Mouse (Mus musculus): Measurements from ENCODE around the gene Cep63. TPM values are rescaled to one million over a fixed set of nuclear protein-coding genes. Genes with fewer than 3 reads are reported as not detected.

Gene Cep63
- polyA plus RNA-seq, 1 experiment from 2014 or later = 53.1 TPM

DNA sequence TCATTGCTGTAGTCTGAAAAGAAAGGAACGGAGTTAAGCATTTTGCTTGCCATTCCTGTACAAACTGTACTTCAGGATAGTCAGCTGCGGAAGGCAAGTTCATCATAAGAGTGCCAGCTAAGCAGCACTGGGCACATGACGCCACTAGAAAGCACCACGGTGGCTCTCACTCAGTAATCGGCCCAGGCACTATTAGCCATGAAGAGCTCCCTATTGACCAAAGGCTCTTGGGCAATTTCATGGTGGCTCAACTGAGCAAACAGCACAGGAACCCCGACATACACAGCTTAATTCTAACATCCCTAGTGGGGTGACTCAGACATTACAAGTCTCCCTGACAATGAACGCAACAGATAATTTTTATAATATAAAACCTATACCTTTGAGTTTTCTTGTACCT lies 2.8 kb downstream of the Cep63 start:
- Histone ChIP-seq H3K4me3 (ENCODE audit: low read depth, low read length) (no peak overlapping the region), H3K9me3 (ENCODE audit: control insufficient read depth, low read length) (no peaks in the 10 kb centered on the region), H3K27me3 (ENCODE audit: control insufficient read depth, insufficient read depth, low read length) (no peaks in the 10 kb centered on the region), H3K4me2 (no peak overlapping the region), H3K36me3 (ENCODE audit: control insufficient read depth, insufficient read depth, low read length) (no peaks in the 10 kb centered on the region), H3K4me1 (ENCODE audit: control insufficient read depth, insufficient read depth, low read length) (peaks cover 11% of the 10 kb centered on the region; the same call in 1 of the 2 replicates), H3K27ac (ENCODE audit: low read depth, low read length) (no peak overlapping the region), H3K9ac (ENCODE audit: low read length) (no peak overlapping the region)
- 88% methylated on average over 7 of the region's 7 CpGs for WGBS
- ATAC-seq (ENCODE audit: low FRiP score) (no peak), DNase-seq (ENCODE audit: low spot score, missing footprints) (no peak)

- H3K4me3 ChIP-seq (ENCODE audit: low read depth, low read length) = no peak overlapping the region
- DNase-seq (ENCODE audit: low spot score, missing footprints) = no peak
- 91% methylated on average over 6 of the region's 6 CpGs for WGBS
These were observed 3.5 kb downstream of the Cep63 start for GRCm38 (mm10) chr9:102622876-102623275.

GRCm38 (mm10) chr9:102622192-102622857 lies 4.0 kb downstream of the Cep63 start:
- H3K4me1 ChIP-seq (ENCODE audit: control insufficient read depth, insufficient read depth, low read length) = peaks cover 8% of the 10 kb centered on the region; the same call in 1 of the 2 replicates
- no peak overlapping the region for H3K9ac ChIP-seq (ENCODE audit: low read length)
- DNase-seq (ENCODE audit: low spot score, missing footprints) (peak; percentile 95), ATAC-seq (ENCODE audit: low FRiP score) (no peak)
- no peak overlapping the region for H3K27ac ChIP-seq (ENCODE audit: low read depth, low read length)
- no peak overlapping the region for H3K4me2 ChIP-seq
- no peaks in the 10 kb centered on the region; the same call in 1 of the 2 replicates for H3K36me3 ChIP-seq (ENCODE audit: control insufficient read depth, insufficient read depth, low read length)
- no peaks in the 10 kb centered on the region for H3K9me3 ChIP-seq (ENCODE audit: control insufficient read depth, low read length)
- WGBS = 36% methylated on average over 5 of the region's 5 CpGs
- no peak overlapping the region for H3K4me3 ChIP-seq (ENCODE audit: low read depth, low read length)
- H3K27me3 ChIP-seq (ENCODE audit: control insufficient read depth, insufficient read depth, low read length) = no peaks in the 10 kb centered on the region

More at GRCm38 (mm10) chr9:102622876-102623275, 3.5 kb downstream of the Cep63 start:
- Histone ChIP-seq H3K4me2 (no peak overlapping the region), H3K4me1 (ENCODE audit: control insufficient read depth, insufficient read depth, low read length) (peaks cover 11% of the 10 kb centered on the region; the same call in 1 of the 2 replicates), H3K9me3 (ENCODE audit: control insufficient read depth, low read length) (no peaks in the 10 kb centered on the region), H3K27ac (ENCODE audit: low read depth, low read length) (no peak overlapping the region), H3K27me3 (ENCODE audit: control insufficient read depth, insufficient read depth, low read length) (no peaks in the 10 kb centered on the region), H3K9ac (ENCODE audit: low read length) (no peak overlapping the region), H3K36me3 (ENCODE audit: control insufficient read depth, insufficient read depth, low read length) (no peaks in the 10 kb centered on the region; the same call in 1 of the 2 replicates)
- ATAC-seq (ENCODE audit: low FRiP score) = no peak

DNA sequence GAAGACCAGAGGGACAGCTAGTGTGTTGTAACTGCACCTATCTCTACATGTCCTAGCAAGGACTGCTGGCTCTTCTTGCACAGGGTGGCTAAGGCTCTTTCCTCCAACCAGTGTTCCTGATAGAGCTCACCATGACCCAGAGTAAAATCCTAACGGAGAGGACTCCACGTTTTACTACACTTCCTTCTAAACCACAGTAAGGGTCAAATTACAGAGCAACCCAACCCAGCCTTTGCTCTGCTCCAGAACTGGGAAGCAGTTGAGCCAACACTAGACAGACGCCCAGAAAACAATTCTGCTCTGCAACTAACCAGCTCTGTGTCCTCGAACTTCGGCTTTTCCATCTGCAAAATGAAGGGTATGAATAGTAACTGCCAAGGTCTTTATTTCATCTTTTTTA lies 4.9 kb downstream of the Cep63 start:
- no peak overlapping the region for H3K27ac ChIP-seq (ENCODE audit: low read depth, low read length)
- no peaks in the 10 kb centered on the region; the same call in 1 of the 2 replicates for H3K36me3 ChIP-seq (ENCODE audit: control insufficient read depth, insufficient read depth, low read length)
- no peak overlapping the region for H3K4me2 ChIP-seq
- no peak overlapping the region for H3K4me3 ChIP-seq (ENCODE audit: low read depth, low read length)
- H3K9ac ChIP-seq (ENCODE audit: low read length) = no peak overlapping the region
- 67% methylated on average over 5 of the region's 5 CpGs for WGBS
- ATAC-seq (ENCODE audit: low FRiP score) (no peak), DNase-seq (ENCODE audit: low spot score, missing footprints) (no peak)
- no peaks in the 10 kb centered on the region for H3K27me3 ChIP-seq (ENCODE audit: control insufficient read depth, insufficient read depth, low read length)
- H3K9me3 ChIP-seq (ENCODE audit: control insufficient read depth, low read length) = no peaks in the 10 kb centered on the region
- peaks cover 3% of the 10 kb centered on the region; the same call in 1 of the 2 replicates for H3K4me1 ChIP-seq (ENCODE audit: control insufficient read depth, insufficient read depth, low read length)

- H3K27ac ChIP-seq (ENCODE audit: low read depth, low read length) = no peak overlapping the region
- WGBS = 88% methylated on average over 9 of the region's 9 CpGs
- peaks cover 6% of the 10 kb centered on the region for H3K36me3 ChIP-seq (ENCODE audit: control insufficient read depth, insufficient read depth, low read length)
- H3K4me1 ChIP-seq (ENCODE audit: control insufficient read depth, insufficient read depth, low read length) = no peaks in the 10 kb centered on the region
- DNase-seq (ENCODE audit: low spot score, missing footprints) = no peak
- no peak for ATAC-seq (ENCODE audit: low FRiP score)
- H3K4me2 ChIP-seq = no peak overlapping the region
- H3K27me3 ChIP-seq (ENCODE audit: control insufficient read depth, insufficient read depth, low read length) = no peaks in the 10 kb centered on the region
- H3K4me3 ChIP-seq (ENCODE audit: low read depth, low read length) = no peak overlapping the region
- no peaks in the 10 kb centered on the region for H3K9me3 ChIP-seq (ENCODE audit: control insufficient read depth, low read length)
- no peak overlapping the region for H3K9ac ChIP-seq (ENCODE audit: low read length)
These were observed 10.1 kb downstream of the Cep63 start for GRCm38 (mm10) chr9:102616267-102616666.

- no peak for DNase-seq (ENCODE audit: low spot score, missing footprints)
- Histone ChIP-seq H3K4me1 (ENCODE audit: control insufficient read depth, insufficient read depth, low read length) (no peaks in the 10 kb centered on the region), H3K36me3 (ENCODE audit: control insufficient read depth, insufficient read depth, low read length) (peaks cover 10% of the 10 kb centered on the region), H3K27me3 (ENCODE audit: control insufficient read depth, insufficient read depth, low read length) (no peaks in the 10 kb centered on the region), H3K27ac (ENCODE audit: low read depth, low read length) (no peak overlapping the region), H3K9ac (ENCODE audit: low read length) (no peak overlapping the region), H3K9me3 (ENCODE audit: control insufficient read depth, low read length) (no peaks in the 10 kb centered on the region), H3K4me2 (no peak overlapping the region), H3K4me3 (ENCODE audit: low read depth, low read length) (no peak overlapping the region)
- no peak for ATAC-seq (ENCODE audit: low FRiP score)
- WGBS = 88% methylated on average over 3 of the region's 3 CpGs
These were observed 11.3 kb downstream of the Cep63 start for GRCm38 (mm10) chr9:102615071-102615470.

- H3K9ac ChIP-seq (ENCODE audit: low read length) = no peak overlapping the region
- H3K4me3 ChIP-seq (ENCODE audit: low read depth, low read length) = no peak overlapping the region
- H3K9me3 ChIP-seq (ENCODE audit: control insufficient read depth, low read length) = no peaks in the 10 kb centered on the region
- DNase-seq (ENCODE audit: low spot score, missing footprints) (no peak), ATAC-seq (ENCODE audit: low FRiP score) (no peak)
- no peaks in the 10 kb centered on the region for H3K4me1 ChIP-seq (ENCODE audit: control insufficient read depth, insufficient read depth, low read length)
- H3K27me3 ChIP-seq (ENCODE audit: control insufficient read depth, insufficient read depth, low read length) = no peaks in the 10 kb centered on the region
- no peak overlapping the region for H3K4me2 ChIP-seq
- WGBS = 96% methylated on average over 3 of the region's 3 CpGs
- H3K27ac ChIP-seq (ENCODE audit: low read depth, low read length) = no peak overlapping the region
- H3K36me3 ChIP-seq (ENCODE audit: control insufficient read depth, insufficient read depth, low read length) = peaks cover 12% of the 10 kb centered on the region
These were observed 17.1 kb downstream of the Cep63 start for GRCm38 (mm10) chr9:102609221-102609620.

DNA sequence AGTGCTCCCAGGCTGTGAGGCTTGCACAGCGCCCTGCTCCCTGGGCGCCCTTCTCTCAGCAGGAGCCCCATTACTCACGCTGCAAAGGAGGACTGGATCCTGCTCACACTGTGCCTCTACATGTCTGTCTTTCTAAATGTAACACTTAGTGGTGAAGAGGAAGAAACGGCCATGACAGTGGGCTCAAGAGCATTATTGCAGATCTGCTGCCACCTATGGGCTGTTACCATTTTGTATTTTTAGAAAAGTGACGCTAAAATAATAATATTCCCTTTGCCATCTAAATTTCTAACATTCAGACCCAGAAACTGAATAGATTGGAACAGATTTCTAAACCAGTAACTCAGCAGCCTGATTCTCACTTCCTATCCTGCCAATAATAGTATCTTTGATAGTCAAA lies 18.9 kb downstream of the Cep63 start:
- ATAC-seq (ENCODE audit: low FRiP score) (no peak), DNase-seq (ENCODE audit: low spot score, missing footprints) (no peak)
- Histone ChIP-seq H3K4me3 (ENCODE audit: low read depth, low read length) (no peak overlapping the region), H3K4me2 (no peak overlapping the region), H3K27ac (ENCODE audit: low read depth, low read length) (no peak overlapping the region), H3K36me3 (ENCODE audit: control insufficient read depth, insufficient read depth, low read length) (peaks cover 10% of the 10 kb centered on the region), H3K27me3 (ENCODE audit: control insufficient read depth, insufficient read depth, low read length) (no peaks in the 10 kb centered on the region), H3K4me1 (ENCODE audit: control insufficient read depth, insufficient read depth, low read length) (no peaks in the 10 kb centered on the region), H3K9ac (ENCODE audit: low read length) (no peak overlapping the region), H3K9me3 (ENCODE audit: control insufficient read depth, low read length) (no peaks in the 10 kb centered on the region)
- 60% methylated on average over 5 of the region's 5 CpGs for WGBS

DNA sequence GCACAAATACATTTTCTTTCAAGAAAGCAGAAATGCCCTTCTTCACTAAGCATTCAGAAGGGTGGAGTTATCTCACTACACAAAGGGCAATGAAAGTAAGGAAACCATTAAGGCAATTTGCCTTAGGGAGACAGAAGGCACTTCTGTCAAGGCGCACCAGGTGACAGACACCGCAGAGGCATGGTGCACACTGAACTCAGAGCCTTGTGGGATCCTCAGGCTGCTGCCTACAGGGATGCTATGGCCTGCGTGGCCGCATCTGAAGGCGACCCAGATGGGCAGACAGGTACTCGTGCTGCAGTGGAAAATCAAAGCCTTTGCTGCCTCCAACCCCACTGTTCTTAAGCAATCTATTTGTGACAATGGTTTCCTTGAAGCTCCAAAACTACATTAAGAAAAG lies 21.2 kb downstream of the Cep63 start:
- Histone ChIP-seq H3K4me3 (ENCODE audit: low read depth, low read length) (no peak overlapping the region), H3K9ac (ENCODE audit: low read length) (no peak overlapping the region), H3K4me1 (ENCODE audit: control insufficient read depth, insufficient read depth, low read length) (no peaks in the 10 kb centered on the region), H3K27ac (ENCODE audit: low read depth, low read length) (no peak overlapping the region), H3K36me3 (ENCODE audit: control insufficient read depth, insufficient read depth, low read length) (peaks cover 4% of the 10 kb centered on the region; the same call in 1 of the 2 replicates), H3K27me3 (ENCODE audit: control insufficient read depth, insufficient read depth, low read length) (no peaks in the 10 kb centered on the region), H3K9me3 (ENCODE audit: control insufficient read depth, low read length) (no peaks in the 10 kb centered on the region), H3K4me2 (no peak overlapping the region)
- ATAC-seq (ENCODE audit: low FRiP score) (no peak), DNase-seq (ENCODE audit: low spot score, missing footprints) (no peak)
- 92% methylated on average over 6 of the region's 6 CpGs for WGBS

All from midbrain, embryonic 11.5 days (tissue).